Mouse (Mus musculus): ENCODE results near the gene Tnni2.

Gene Tnni2

DNA sequence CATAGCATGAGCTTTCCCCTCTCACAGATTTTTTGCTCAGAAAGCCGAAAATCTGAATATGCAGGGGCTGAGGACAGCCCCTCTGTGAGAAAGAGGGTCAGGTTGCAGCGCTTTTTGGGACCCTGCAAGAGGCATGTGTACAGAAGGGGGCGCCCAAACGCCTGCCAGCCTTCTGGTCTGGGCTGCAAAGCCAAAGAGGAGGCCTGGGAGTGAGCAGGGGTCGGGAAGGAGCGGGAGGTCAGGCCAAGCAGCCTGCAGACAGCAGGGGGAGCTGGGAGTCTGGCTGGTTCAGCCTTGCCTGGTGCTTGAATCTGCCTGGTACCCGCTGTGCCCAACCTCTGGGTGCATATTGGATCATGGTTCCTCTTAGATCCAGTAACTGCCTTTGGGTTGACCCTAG is 13.4 kb upstream of the Tnni2 start:
- in situ Hi-C loops (cut with MboI, MseI): loop anchor here (5.0 kb wide), 1 partner anchor 51 kb away; no protein-coding TSS in a partner anchor

DNA sequence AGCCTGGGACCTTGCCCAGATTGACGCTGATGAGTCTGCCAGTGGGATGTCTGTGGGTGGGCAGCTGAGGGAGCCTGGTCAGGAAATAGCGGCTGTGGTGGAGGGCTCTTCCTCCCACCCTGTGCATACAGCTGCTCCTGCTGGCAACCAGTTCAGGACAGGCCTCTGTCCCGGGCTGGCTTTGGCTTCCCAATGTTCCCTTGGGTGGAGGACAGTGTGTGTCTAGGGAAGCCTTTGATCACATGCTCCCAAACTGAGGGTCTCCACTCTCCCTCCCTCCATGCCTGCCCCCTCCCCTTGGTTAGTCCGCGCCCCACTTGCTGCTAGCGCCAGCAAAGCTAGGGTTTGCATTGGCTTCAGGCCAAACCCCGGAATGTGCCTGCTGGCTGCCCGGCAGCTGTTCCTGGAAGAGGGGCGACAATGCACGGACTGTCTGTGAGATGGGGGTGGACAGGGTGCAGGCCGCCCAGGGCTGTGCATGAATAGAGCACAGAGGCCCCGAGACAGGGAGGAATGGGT is 11.4 kb upstream of the Tnni2 start:
- in situ Hi-C loops (cut with MboI, MseI): no loop called here

DNA sequence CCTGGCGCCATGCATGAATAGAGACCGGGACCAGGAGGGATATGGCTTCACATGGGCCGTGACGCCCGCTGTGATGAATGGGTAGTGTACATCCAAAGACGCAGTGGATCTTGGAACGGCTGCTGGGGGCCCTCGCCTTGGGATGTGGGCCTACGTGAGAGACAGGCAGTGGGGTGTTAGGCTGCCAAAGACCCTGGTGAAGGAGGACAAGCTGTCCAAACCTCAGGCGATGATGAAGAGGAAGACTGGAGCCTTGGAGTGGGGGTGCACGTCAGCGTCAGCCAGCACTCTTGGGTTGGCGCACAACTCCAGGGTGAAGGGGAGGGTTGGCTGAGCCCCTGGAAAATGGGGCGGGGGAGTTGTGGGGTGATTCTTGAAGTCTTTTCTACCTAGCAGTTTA is 10.5 kb upstream of the Tnni2 start:
- in situ Hi-C loops (cut with MboI, MseI): no loop called here

DNA sequence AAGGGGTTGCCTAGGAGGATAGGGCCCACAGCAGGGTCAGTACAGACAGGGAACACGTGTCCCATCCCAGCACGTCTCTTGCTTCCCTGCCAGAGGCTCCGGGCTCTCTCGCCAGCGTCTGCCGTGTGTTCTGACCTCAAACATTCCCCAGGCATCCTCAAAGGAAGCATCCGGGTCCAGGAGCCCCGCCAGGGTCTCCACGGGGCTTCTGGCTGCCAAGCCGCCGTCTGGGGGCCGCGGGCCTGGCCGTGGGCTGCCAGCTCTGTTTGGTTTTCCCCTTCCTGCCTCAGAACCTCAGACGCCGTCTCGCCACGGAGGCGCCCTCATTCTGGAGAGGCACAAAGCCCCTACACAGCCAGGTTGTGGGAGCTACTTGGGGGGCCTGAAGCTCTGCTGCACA is 8.0 kb upstream of the Tnni2 start:
- in situ Hi-C loops (cut with MboI, MseI): no loop called here

GRCm38 (mm10) chr7:142434137-142434865 is 7.3 kb upstream of the Tnni2 start, which contains the start of gene Syt8:
TSS of gene Syt8 (plus strand) at chr7:142434850.
- in situ Hi-C loops (cut with MboI, MseI): no loop called here

GRCm38 (mm10) chr7:142435524-142435923 is 6.1 kb upstream of the Tnni2 start:
- in situ Hi-C loops (cut with MboI, MseI): loop anchor here (5.0 kb wide), 1 partner anchor 98 kb away; no protein-coding TSS in a partner anchor

- in situ Hi-C loops (cut with MboI, MseI): loop anchor here (5.0 kb wide), 1 partner anchor 100 kb away; no protein-coding TSS in a partner anchor
Measured at GRCm38 (mm10) chr7:142437324-142437723, 4.3 kb upstream of the Tnni2 start.

DNA sequence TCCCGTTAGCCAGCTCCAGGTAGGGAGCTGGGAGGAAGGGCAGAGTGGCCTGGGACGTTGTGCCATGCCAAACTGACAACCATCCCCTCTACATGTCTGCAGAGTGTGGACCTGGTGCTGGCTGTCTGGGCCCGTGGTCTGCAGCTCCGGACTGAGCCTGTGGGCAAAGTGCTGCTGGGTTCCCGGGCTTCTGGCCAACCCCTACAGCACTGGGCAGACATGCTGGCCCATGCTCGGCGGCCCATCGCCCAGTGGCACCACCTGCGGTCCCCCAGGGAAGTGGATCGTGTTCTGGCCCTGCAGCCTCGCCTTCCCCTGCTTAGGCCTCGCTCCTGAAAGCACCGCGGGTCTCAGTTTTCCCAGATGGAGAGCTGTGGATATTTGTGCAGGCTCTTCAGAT is 1.6 kb upstream of the Tnni2 start:
- in situ Hi-C loops (cut with MboI, MseI): loop anchor here (5.0 kb wide), 1 partner anchor 103 kb away; no protein-coding TSS in a partner anchor

DNA sequence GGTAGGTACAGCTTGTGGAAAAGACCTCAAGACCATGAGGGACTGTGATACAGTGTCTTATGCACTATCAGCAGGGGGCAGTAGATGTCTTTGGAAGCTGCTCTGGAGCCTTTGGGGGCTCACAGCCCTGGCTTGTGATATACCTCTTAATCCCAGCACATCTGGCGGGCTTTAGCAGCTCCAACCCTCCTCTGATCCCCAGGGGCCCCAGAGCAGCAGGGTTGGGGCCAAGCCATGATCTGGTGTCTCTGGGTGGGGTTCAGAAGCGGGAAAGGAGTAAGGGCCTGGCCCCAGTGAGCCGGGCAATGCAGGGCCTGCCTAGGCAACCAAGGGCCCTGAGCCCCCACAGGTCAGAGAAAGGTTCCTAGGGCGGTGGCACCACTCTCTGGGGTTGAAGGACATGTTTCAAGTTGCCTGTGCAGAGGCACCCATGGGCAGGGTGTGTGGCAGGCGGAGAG is 922 bp upstream of the Tnni2 start:
- in situ Hi-C loops (cut with MboI, MseI): no loop called here

DNA sequence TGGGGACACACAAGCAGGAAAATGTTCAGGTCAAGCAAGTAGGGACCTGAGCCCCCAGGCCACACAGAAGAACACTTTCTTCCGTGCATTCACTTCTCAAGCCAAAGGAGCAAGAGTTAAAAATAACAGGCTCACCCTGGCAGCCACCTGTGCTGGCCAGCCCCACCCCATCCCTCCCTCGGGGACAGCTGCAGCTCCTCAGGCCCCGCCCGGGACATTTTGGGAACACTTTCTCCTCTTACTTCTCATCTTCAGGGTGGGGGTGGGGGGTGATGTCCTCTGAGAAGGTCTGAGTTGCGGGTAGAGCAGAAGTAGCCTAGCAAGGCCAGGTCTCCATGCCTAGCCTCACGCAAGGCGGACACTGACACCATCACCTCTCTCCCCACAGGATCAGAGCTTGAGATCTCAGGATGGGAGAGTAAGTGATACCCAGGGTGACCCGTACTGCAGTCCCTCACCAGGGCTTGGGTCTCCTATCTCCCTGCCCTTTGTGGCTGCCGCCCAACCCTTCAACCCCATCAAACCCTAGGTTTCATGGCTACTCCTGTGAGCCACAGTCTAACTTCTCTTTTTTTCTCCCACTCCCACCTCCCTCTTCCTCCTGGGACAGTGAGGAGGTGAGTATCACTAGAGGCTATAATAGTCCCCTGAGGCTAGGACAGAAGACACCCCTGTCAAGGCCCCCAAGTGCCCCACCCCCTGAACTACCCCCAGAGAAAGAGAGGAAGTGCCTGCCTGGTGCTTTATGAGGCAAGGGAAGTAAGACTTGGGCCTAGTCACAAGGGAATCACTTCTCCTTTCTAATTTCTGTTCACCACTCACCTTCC is 686 bp downstream of the Tnni2 start:
- in situ Hi-C loops (cut with MboI, MseI): no loop called here

DNA sequence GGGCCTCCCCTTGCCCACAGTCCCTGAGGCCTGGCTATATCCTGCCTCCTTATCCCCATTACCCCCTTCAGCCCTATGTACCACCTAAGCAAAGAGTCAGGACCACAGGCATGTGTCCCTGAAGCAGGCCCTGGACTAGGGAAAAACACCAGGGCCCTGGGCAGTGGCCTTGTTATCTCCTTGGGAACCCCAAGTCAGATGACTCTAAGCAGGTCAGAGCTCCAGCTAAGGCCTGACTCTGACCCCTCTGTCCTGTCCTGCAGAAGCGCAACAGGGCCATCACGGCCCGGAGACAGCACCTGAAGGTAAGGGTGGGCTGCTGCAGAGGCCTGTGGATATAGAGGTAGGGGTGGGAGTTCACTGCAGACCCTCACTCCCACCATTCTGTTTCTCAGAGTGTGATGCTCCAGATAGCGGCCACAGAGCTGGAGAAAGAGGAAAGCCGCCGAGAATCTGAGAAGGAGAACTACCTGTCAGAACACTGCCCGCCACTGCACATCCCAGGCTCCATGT is 1.4 kb downstream of the Tnni2 start:
- in situ Hi-C loops (cut with MboI, MseI): no loop called here

DNA sequence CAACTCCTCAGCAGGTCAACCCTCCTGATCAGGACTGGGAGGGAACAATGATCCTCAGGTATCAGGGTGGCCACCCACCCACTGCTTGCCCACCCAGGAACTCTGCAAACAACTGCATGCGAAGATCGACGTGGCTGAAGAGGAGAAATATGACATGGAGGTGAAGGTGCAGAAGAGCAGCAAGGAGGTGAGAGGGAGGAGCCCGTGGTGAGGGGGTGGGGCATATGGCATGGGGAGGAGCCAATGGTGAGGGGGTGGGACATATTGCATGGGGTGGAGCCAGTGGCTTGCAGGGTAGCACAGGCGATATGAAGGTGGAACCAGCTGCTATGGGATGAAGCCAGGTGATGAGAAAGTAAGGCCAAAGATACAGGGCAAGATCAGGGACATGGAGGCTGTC is 1.9 kb downstream of the Tnni2 start:
- in situ Hi-C loops (cut with MboI, MseI): no loop called here

- in situ Hi-C loops (cut with MboI, MseI): no loop called here
Measured at GRCm38 (mm10) chr7:142444171-142444570, 2.6 kb downstream of the Tnni2 start.

DNA sequence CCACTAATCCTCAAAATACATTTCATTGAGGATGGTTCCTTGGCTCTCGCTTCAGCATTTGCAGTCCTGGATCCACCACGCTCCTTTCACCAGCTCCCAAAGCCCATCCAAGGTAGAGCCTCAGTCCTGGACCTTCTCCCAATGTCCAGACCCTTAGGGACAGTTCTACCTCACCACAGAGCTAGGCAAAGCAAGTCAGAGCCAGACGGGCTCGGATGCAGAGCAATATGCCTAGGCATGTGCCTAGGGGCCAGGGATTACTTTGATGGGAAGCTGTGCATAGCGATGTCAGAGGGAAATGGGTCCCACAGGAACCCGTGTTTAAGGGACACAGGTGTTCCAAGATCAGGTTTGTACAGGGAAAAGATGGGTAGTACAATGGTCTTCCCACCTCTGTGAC is 3.7 kb downstream of the Tnni2 start:
- in situ Hi-C loops (cut with MboI, MseI): no loop called here

GRCm38 (mm10) chr7:142446264-142446663 is 4.7 kb downstream of the Tnni2 start:
- in situ Hi-C loops (cut with MboI, MseI): no loop called here

DNA sequence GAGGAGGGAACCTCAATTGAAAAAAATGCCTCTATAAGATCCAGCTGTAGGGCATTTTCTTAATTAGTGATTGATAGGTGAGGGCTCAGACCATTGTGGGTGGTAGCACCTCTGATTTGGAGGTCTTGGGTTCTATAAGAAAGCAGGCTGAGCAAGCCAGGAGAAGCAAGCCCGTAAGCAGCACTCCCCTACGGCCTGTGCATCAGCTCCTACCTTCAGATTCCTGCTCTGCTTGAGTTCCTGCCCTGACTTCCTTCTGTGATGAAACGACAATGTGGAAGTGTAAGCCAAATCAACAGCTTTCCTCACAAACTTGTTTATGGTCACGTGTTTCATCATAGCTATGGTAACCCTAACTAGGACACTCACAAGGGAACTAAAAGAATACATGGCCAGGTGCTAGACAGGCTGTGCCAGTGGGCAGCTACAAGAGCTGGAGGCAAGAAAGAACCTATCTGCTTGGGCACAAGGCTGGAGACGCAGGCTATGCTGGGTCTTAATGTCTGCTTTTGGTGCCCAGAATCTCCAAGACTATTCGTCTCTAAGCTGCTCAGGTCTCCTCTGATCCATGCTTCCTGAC is 7.5 kb downstream of the Tnni2 start:
- in situ Hi-C loops (cut with MboI, MseI): no loop called here

DNA sequence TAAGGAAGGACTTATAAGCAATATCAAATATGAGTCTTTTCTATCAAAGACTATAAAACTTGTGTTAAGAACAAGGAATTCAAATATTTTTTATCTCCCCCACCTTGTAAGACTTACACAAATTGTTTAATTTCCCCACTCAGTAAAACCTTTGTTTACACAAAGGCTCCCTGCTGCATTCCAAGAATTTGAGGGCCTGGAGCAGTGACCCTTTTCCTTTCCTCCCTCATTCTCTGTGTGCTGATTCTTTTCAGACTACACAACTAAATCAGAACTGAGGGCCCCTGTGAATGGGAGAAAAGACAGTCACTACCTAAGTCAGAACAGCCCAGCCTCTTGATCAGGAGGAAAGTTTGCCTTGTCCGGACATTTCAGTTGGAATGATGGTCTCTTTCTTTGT is 13.1 kb downstream of the Tnni2 start:
- in situ Hi-C loops (cut with MboI, MseI): no loop called here

DNA sequence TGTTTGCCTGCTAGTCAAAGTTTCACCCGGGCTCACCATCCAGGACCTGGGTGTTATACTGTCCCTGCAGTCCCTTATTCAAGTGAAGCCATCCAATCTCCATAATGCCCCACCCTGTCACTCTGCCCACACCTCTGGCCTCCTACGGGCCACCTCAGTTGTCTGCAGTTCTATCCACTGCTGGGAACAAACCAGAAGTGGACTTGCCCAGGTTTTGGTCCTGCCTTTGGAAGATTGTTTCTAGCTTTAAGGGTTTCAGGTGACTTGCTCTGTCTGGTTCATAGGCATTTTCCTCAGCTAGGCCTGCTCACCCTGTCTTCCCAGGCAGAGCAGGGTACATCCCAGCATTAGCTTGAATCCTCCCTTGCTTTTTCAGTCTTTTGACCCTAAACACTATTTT is 13.6 kb downstream of the Tnni2 start:
- in situ Hi-C loops (cut with MboI, MseI): no loop called here

DNA sequence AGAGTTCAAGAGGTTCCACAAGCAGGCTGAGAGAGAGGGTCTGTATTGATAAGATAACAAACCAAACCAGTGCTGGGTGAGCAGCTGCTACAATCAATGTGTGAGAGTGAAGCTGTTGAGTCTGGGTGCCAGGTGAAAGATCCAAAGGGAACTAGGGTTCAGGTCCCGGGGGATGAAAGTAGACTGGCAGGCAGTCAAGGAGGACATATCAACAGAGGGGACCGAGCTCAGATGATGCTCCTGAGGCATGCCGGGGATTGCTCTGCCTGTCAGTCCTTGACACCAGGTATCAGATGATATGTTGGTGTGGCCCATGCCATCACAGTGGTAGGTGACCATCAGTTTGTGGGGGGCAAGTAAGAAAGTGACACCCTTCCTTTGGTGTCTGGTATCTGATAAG is 15.2 kb downstream of the Tnni2 start:
- in situ Hi-C loops (cut with MboI, MseI): no loop called here

DNA sequence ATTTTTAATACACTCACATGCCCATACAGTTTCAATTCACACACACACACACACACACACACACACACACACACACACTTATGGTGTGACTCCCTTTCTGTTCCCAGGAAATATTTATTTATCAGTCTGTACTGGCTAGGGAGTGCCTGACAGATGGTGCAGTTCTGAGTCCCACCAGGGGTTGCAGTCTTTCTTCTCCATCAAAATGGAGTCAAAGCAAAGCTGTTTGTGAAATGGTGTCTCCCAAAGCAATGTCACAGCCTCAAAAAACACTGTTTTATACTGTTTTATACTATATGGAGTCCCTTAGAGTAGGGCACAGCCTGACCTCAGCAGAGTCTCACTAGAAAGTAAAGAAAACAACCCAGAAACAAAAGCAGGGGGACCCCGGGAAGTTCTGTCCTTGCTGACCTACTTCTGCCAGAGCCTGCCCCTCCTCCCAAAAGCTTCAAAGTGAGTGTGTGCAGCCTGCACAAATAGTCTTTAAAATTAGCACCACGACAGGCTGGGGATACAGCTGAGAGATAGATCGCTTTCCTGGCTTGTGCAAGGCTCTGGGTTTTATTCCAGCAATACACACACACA is 15.7 kb downstream of the Tnni2 start:
- in situ Hi-C loops (cut with MboI, MseI): no loop called here

DNA sequence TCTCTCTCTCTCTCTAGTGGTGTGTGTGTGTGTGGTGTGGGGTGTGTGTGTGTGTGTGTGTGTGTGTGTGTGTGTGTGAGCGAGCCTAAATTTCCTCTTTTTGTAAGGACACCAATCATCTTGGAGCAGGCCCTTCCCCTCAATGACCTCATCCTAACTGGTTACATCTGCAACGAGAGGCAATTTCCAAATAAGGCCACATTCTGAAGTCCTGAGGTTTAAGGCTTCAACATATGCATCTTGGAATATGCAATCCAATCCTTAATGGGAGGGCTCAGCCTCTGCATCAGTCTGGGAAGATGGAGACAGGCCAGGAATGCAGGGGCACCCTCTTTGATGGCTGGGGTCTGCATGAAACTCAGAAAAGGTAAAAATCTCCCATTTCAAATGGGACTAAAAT is 16.4 kb downstream of the Tnni2 start:
- in situ Hi-C loops (cut with MboI, MseI): no loop called here

Measured in T-helper 2 cell (primary cell).